Mouse (Mus musculus) embryonic facial prominence, embryonic 14.5 days (tissue): ENCODE measurements around the gene Npas3. TPM values are rescaled to one million over a fixed set of nuclear protein-coding genes. Genes with fewer than 3 reads are reported as not detected.

Source experiments
- ATAC-seq: fragments of 200-750 bp; cut with Nextera tagmentation; 2 replicates; pipeline ENCODE4 v1.8.0; 2017; ENCODE audit warnings: low read depth, moderate number of reproducible peaks, moderate TSS enrichment
- DNase-seq: peaks from one replicate; pipeline ENCODE4 v3.0.0-alpha.2; 2015; ENCODE audit warnings: low spot score
- H3K27ac ChIP-seq: fragments of 300-500 bp; sonication (generic); replicated peaks from 2 replicates; pipeline ENCODE4 v1.5.1; 2014; ENCODE audit warnings: low read depth, mild to moderate bottlenecking, low read length, moderate library complexity
- H3K27me3 ChIP-seq: fragments of 300-500 bp; sonication (generic); replicated peaks from 2 replicates; pipeline ENCODE4 v1.6.1; 2014; ENCODE audit warnings: low read length; ENCODE audit not compliant: control insufficient read depth, insufficient read depth
- H3K36me3 ChIP-seq: fragments of 300-500 bp; sonication (generic); 2 replicates; pipeline ENCODE4 v1.6.1; 2014; ENCODE audit warnings: low read length, mixed read lengths; ENCODE audit not compliant: control insufficient read depth, insufficient read depth
- H3K4me1 ChIP-seq: fragments of 300-500 bp; sonication (generic); 2 replicates; pipeline ENCODE4 v1.6.1; 2014; ENCODE audit warnings: antibody characterized with exemption, low read length; ENCODE audit not compliant: control insufficient read depth, insufficient read depth
- H3K4me2 ChIP-seq: fragments of 300-500 bp; sonication (generic); 2 replicates; pipeline ENCODE4 v1.6.1; 2014; ENCODE audit warnings: low read depth, mild to moderate bottlenecking, low read length, moderate library complexity, mixed read lengths
- H3K4me3 ChIP-seq: fragments of 300-500 bp; sonication (generic); 2 replicates; pipeline ENCODE4 v1.5.1; 2014; ENCODE audit warnings: low read depth, mild to moderate bottlenecking, low read length
- H3K9ac ChIP-seq: fragments of 300-500 bp; sonication (generic); 2 replicates; pipeline ENCODE4 v1.6.1; 2014; ENCODE audit warnings: low read depth, mild to moderate bottlenecking, low read length, moderate library complexity, mixed read lengths
- H3K9me3 ChIP-seq: fragments of 300-500 bp; sonication (generic); 2 replicates; pipeline ENCODE4 v1.6.1; 2016; ENCODE audit warnings: low read length; ENCODE audit not compliant: control insufficient read depth
- WGBS: fragments of 180-500 bp; shearing (Covaris S2); extraction: QIAGEN DNeasy Blood & Tissue Kit; methylation state at CpG from one replicate; pipeline ENCODE4 v1.1.7; 2014; 5-methylcytosine and 5-hydroxymethylcytosine counted together
- polyA plus RNA-seq: library from polyadenylated mRNA; unstranded; fragments of >200 nt; fragmentation: Nextera tagmentation; extraction: Ambion mirVana; gene quantifications from 2 replicates; pipeline ENCODE4 v1.2.1, GENCODE M21; 2014

The Npas3 gene
- polyA plus RNA-seq, 1 experiment from 2014 or later, result 4.4 TPM

DNA sequence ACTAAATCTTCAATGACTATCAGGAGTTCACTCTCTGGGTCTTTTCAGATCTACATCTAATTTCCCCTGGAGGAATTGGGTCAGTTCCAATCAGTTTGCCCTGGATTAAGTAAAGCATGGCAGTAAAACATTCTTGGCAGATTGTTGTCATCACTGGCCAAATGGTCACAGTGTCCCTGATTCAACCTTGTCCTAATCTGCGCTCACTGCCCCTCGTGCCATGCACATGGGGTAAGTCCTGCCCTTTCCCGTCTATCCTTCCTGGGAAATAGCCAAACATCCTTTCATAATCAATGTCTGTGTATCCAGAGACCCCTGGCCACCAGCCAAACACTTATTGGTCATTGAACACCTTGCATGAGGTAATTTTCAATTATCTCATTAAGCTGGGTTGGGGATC is 432.0 kb downstream of the Npas3 start:
- H3K4me3 ChIP-seq, result no peak overlapping the region
- ATAC-seq (no peak), DNase-seq (no peak)
- H3K27me3 ChIP-seq, result no peaks in the 10 kb centered on the region
- no peak overlapping the region for H3K27ac ChIP-seq
- no peaks in the 10 kb centered on the region for H3K9me3 ChIP-seq
- no peaks in the 10 kb centered on the region for H3K36me3 ChIP-seq
- no peak overlapping the region for H3K4me2 ChIP-seq
- no peak overlapping the region for H3K9ac ChIP-seq
- 75% methylated on average over 3 of the region's 3 CpGs for WGBS
- H3K4me1 ChIP-seq, result no peaks in the 10 kb centered on the region

DNA sequence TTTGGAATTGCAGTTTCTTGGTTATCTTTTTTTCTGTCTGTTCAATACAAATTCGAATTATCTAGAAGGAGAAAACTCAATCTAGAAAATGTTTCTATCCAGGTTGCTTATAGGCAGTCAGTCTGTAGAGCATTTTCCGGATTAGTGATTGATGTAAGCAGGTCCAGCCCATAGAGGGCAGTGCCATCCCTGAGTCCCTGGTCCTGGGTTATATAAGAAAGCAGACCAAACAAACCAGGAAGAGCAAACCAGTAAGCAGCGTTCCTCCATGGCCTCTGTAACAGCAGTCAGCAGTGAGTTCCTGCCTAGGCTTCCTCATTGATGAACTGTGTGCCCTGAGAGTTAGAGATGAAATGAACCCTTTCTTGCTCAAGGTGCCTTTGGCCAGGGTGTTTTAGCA is 433.6 kb downstream of the Npas3 start:
- Histone ChIP-seq H3K27me3 (no peaks in the 10 kb centered on the region), H3K9ac (no peak overlapping the region), H3K4me1 (no peaks in the 10 kb centered on the region), H3K4me2 (no peak overlapping the region), H3K9me3 (no peaks in the 10 kb centered on the region), H3K27ac (no peak overlapping the region), H3K36me3 (no peaks in the 10 kb centered on the region), H3K4me3 (no peak overlapping the region)
- 61% methylated on average over 3 of the region's 3 CpGs for WGBS
- ATAC-seq (no peak), DNase-seq (peak; percentile 20)

DNA sequence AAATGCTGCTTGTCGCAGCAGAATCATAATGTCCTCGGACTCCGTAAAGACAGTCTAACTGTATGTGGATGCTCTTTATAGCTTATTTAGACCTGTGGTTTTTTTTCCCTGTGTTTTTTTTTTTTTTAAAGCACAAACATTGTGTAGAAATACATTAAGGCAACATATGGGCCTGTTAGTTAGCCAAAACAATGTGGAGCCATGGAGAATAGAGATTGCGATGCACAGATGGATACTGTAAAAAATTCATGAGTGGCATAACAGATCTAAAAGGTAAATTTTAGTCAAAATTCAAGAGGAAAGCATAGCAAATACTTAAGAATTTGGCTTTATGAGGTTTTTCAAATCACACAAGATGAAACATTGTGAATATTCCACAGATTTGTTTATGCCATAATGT is 444.0 kb downstream of the Npas3 start:
- Histone ChIP-seq H3K27me3 (no peaks in the 10 kb centered on the region), H3K36me3 (no peaks in the 10 kb centered on the region), H3K9ac (no peak overlapping the region), H3K4me1 (no peaks in the 10 kb centered on the region), H3K9me3 (no peaks in the 10 kb centered on the region), H3K4me3 (no peak overlapping the region), H3K4me2 (no peak overlapping the region), H3K27ac (no peak overlapping the region)
- WGBS, result 83% methylated on average over 4 of the region's 4 CpGs
- DNase-seq (no peak), ATAC-seq (no peak)

DNA sequence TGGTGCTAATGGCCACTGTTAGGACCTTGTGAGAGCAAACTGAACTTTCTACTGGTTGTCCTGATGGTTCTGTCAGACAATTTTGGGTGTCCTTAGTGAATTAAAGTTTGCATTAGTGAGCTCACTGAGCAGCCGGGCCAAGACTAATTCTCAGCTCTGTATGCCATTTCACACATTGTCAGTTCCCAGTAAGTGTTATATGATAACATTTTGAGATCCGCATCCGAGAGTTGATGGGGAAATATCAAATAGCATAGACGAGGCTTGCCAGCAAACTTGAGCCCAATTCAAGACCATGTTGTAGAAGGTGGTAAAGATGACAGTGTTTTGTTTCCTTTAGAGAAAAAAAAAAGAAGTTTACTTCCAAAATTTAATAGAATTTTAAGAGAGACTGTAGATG is 445.9 kb downstream of the Npas3 start:
- Histone ChIP-seq H3K9me3 (no peaks in the 10 kb centered on the region), H3K4me2 (no peak overlapping the region), H3K36me3 (no peaks in the 10 kb centered on the region), H3K4me3 (no peak overlapping the region), H3K9ac (no peak overlapping the region), H3K27ac (no peak overlapping the region), H3K27me3 (no peaks in the 10 kb centered on the region), H3K4me1 (no peaks in the 10 kb centered on the region)
- ATAC-seq, result no peak
- no peak for DNase-seq
- WGBS, result 77% methylated on average over 4 of the region's 4 CpGs

DNA sequence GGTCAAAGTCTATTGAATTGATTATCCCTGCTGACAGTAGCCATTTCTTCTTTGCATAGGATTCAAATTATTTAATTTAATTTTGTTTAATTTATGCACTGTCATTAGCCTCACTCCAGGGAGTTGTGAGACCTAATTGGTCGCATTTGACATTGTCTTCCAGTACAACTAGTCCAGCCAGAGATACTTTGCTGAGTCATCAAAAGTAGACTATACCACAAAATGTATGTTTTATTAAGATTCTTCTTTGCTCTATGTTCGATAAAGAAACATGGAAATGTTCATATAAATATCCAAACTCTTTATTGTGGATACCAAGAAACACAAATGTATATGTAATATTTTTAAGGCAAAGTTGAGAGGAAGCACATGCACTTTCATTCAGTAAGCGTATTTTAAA is 446.8 kb downstream of the Npas3 start:
- H3K9ac ChIP-seq, result no peak overlapping the region
- no peak overlapping the region for H3K4me3 ChIP-seq
- H3K27me3 ChIP-seq, result no peaks in the 10 kb centered on the region
- ATAC-seq (no peak), DNase-seq (no peak)
- 90% methylated on average over 3 of the region's 3 CpGs for WGBS
- no peak overlapping the region for H3K27ac ChIP-seq
- H3K4me1 ChIP-seq, result no peaks in the 10 kb centered on the region
- no peaks in the 10 kb centered on the region for H3K9me3 ChIP-seq
- H3K4me2 ChIP-seq, result no peak overlapping the region
- H3K36me3 ChIP-seq, result no peaks in the 10 kb centered on the region

DNA sequence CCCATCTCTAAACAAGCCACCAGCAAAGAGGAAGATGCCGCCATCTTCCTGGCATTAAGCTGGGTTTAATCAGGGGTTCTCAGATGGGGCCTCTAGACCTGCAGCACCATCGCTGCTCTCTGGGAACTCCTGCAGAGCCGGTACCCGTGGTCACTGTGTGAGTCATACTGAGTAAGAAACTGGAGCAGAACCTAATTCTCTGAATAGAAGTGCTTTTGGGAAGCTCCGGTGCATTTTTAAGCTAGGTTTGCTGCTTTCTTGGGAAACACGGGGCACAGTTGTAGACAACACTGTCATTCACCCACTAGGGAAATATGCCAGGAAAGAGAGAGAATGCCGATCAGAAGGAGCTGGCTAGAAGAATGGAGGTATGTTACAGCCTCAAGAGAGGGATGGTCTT is 449.2 kb downstream of the Npas3 start:
- no peak for ATAC-seq
- H3K27ac ChIP-seq, result no peak overlapping the region
- 82% methylated on average over 7 of the region's 7 CpGs for WGBS

DNA sequence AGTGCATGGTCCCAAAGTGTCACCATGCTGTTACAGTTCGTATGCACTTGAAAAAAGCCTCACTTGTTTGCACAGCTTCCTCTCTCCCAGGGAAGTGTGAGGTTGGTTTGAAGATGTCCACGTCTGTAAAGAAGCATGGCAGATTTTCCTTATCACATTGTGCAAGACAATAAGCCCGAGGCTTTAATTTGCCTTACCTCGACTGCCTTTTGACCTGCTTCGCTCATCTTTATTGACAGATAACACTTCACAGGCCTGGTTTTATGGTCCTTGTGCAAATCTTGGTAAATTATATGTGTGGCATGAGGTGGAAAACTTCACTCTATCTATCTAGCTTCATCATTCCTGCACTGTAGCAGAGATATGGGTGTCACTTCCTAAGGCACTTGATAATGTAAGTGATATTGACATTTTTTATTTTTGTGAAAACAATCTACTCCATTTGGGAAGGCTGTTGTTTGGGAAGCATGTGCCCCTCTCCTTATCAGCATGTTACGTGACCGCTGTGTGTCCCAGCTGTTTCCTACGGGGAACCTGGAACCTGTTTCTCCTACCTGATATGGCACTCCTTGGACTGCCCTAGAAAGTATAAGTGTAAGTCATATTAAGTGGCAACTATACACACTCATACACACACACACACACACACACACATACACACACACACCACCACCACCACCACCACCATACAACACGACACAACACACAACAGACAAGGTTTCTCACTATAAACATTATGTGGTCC is 450.2 kb downstream of the Npas3 start:
- WGBS, result 86% methylated on average over 9 of the region's 9 CpGs
- ATAC-seq, result no peak

More for the DNA sequence above, 449.2 kb downstream of the Npas3 start:
- Histone ChIP-seq H3K9me3 (no peaks in the 10 kb centered on the region), H3K4me1 (no peaks in the 10 kb centered on the region), H3K4me2 (no peak overlapping the region), H3K4me3 (no peak overlapping the region), H3K27me3 (no peaks in the 10 kb centered on the region), H3K9ac (no peak overlapping the region), H3K36me3 (no peaks in the 10 kb centered on the region)
- no peak for DNase-seq

DNA sequence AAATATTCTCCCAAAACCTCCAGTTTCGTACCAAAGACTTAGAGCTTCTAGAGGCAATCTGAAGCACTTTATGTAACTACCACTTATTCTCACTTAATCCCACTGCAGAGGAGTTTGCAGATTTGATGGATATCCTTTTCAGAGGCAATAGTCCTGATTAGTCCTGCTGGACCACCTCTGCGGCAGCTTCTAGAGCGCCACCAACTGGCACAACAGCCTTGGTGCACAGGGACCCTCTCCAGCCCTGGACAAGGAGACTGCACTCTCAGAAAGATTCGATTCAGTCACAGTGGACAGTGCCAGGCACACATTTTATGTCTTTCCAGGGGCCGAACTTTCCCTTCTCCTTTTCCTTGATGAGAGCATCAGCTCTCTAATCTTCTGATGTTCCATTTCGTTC is 471.4 kb downstream of the Npas3 start:
- H3K27me3 ChIP-seq, result no peaks in the 10 kb centered on the region
- peaks cover 4% of the 10 kb centered on the region; the same call in 1 of the 2 replicates for H3K4me1 ChIP-seq
- H3K36me3 ChIP-seq, result no peaks in the 10 kb centered on the region
- H3K4me3 ChIP-seq, result no peak overlapping the region
- H3K4me2 ChIP-seq, result no peak overlapping the region
- DNase-seq (no peak), ATAC-seq (no peak)
- WGBS, result 62% methylated on average over 6 of the region's 6 CpGs
- H3K9ac ChIP-seq, result no peak overlapping the region
- H3K9me3 ChIP-seq, result no peaks in the 10 kb centered on the region
- no peak overlapping the region for H3K27ac ChIP-seq

More for the DNA sequence above, 450.2 kb downstream of the Npas3 start:
- no peak overlapping the region for H3K4me3 ChIP-seq
- H3K27ac ChIP-seq, result no peak overlapping the region
- no peaks in the 10 kb centered on the region for H3K4me1 ChIP-seq
- no peaks in the 10 kb centered on the region for H3K9me3 ChIP-seq
- no peak for DNase-seq
- H3K36me3 ChIP-seq, result no peaks in the 10 kb centered on the region
- no peak overlapping the region for H3K9ac ChIP-seq
- H3K27me3 ChIP-seq, result no peaks in the 10 kb centered on the region
- no peak overlapping the region for H3K4me2 ChIP-seq

DNA sequence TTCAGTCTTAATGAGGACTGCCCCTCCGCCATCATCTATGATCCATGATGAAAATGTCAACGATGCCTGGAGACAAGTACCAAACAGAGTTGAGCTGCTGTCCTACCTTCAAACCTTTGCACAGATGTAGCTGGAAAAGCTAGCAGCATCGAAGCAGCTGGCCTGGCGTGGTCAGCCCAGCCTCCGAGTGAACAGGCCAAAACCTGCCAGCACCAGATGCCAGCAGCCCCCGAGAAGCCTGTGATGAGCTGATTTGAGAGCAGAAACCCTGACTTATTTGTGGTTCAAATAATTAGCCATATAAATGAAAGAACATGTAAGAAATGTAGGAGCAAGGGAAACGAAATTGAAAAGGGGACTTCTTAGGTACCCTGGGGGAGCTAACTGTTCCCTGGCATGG is 473.7 kb downstream of the Npas3 start:
- no peak overlapping the region for H3K9ac ChIP-seq
- H3K27ac ChIP-seq, result no peak overlapping the region
- peaks cover 4% of the 10 kb centered on the region; the same call in 1 of the 2 replicates for H3K4me1 ChIP-seq
- no peak overlapping the region for H3K4me3 ChIP-seq
- no peaks in the 10 kb centered on the region for H3K36me3 ChIP-seq
- no peaks in the 10 kb centered on the region for H3K9me3 ChIP-seq
- no peak overlapping the region for H3K4me2 ChIP-seq
- DNase-seq, result no peak
- WGBS, result 73% methylated on average over 7 of the region's 7 CpGs
- H3K27me3 ChIP-seq, result no peaks in the 10 kb centered on the region
- no peak for ATAC-seq
